Mouse (Mus musculus) heart, postnatal 4 days (tissue): ENCODE data around the gene Mindy3. TPM values are rescaled to one million over a fixed set of nuclear protein-coding genes. Genes with fewer than 3 reads are reported as not detected.
A peak's percentile ranks its signal among the peaks of the same experiment; 100 is the strongest.
"Not testable (repeated sequence)": the region's sequence is repeated elsewhere in the genome, so short reads cannot be mapped to it uniquely, and the experiment has no call there.

Experiments used
- DNase-seq: peaks from one replicate; pipeline ENCODE4 v3.0.0; 2021
- total RNA-seq, 2 experiments: library from RNA; stranded (reverse); gene quantifications; 2 replicates each; pipeline ENCODE4 v1.2.3; 2021

The Mindy3 gene
- total RNA-seq, result 10 to 100 TPM; 29.4 to 29.5 TPM

GRCm38 (mm10) chr2:12419262-12419655, at the start of gene Mindy3:
Mindy3 (minus strand) TSS chr2:12419470.
- DNase-seq, result peak; percentile 94

GRCm38 (mm10) chr2:12459732-12460131, 40.5 kb upstream of the Mindy3 start:
- no peak for DNase-seq

GRCm38 (mm10) chr2:12450108-12450507, 30.8 kb upstream of the Mindy3 start:
- no peak for DNase-seq

DNA sequence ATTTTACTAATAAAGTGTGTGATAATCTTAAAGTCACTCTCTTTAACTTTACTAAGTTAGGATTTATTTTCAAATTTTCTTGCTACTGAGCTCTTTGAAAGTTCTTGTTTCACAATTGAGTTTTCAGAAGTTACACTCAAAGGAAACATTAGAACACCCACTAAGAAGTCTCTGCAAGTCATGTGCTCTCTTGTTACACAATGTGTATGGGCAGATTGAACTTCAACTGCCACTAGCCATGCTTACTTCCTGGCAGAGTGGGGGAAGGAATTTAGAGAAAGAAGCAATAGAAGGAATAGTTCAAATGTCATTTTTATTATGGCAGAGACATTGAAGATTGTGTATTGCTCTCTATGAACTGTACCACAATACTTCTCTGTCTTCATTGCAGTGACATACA, 20.9 kb upstream of the Mindy3 start:
- no peak for DNase-seq

DNA sequence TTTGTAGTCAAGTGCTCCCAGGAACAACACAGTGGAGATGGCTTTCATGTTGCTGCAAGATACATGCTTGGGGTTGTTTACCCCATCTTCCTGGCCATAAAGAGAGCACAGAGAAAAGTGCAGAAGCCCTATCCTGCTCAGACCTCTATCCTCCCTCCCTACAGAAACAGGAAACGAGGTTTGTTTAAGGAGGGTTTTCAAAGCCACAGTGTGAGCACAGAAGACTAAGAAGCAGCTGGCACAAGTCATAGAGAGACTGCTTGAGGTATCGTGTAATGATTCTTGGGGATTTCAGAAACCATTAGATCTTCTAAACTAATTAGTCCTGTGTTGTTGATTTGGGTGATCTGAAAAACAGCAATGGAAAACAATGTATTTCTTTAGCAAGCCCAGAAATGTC, 20.3 kb upstream of the Mindy3 start:
- no peak for DNase-seq

DNA sequence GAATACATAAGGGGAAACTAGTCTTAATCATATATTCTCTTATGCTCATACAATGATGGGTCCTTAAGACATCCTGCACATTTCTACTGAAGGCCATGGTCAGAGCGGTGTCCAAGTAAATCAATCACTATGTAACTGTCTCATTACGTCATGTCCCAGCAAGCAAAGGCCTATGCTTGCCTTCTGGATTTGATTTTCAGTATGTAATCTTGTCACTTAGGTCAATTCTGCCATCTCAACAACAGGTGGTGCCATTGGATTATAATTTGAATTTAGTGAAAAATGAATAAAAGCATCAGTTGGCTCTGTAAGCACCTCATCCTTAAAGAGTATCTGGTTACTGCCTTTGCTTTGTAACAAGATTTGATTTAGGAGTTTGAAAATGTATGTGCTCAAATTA, 18.9 kb upstream of the Mindy3 start:
- no peak for DNase-seq

DNA sequence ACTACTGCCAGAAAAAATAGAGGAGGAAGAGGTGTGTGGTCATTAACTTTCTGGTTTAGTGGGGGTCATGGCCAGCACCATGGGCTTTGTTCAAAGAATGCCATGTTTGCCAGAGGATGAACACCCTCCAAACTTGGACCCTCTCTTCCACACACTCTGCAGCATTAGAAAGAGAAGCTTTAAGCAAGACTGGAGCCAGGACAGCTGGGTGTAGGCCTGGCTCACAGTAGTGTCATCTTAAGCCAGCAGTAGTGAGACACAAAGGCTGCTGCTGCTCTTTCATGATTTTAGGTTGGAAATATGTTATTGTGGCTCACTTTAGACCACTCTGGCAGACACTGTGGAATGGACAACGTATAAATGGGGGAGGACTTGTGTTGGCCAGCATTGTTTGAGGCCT, 12.8 kb upstream of the Mindy3 start:
- DNase-seq, result peak; percentile 17

- DNase-seq, result no peak
Measured at GRCm38 (mm10) chr2:12424374-12424773, 5.1 kb upstream of the Mindy3 start.

DNA sequence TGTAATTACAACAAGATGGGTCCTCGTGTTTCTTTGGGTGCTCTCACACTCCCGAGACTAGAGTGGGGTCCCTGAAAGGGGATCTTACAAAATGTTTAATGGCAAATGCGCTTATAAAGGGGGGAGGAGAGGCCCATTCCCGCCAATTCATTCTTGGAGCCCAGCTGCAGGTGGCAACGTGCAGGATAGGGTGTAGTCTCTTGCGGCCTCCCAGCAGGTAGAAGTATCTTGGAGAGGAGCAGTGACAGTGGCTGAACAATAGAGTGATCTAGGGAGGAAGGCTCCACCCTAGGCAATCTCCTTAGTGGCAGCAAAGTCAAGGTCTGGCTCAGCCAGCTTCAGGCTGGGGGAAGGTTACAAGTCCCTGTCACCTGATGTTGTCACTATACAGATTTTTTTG, 4.2 kb upstream of the Mindy3 start:
- not testable (repeated sequence) for DNase-seq

- DNase-seq, result no peak
Measured at GRCm38 (mm10) chr2:12418534-12419261, 572 bp downstream of the Mindy3 start.

DNA sequence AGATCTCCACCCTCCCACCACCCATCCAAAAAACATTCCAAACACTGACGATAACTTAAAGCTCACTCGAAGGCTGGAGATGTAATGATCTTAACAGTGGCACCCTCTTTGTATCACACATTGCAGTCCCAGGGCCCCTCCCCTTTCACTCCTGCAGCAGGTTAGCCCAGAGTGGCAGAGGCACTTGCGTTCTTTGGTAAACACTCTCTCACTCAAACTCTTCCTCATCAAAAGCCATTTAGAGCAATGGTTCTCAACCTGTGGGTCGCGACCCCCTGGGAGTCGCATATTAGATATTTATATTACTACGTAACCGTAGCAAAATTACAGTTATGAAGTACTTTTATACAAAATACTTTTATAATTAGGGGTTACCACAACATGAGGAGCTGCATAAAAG, 1.1 kb downstream of the Mindy3 start:
- no peak for DNase-seq

DNA sequence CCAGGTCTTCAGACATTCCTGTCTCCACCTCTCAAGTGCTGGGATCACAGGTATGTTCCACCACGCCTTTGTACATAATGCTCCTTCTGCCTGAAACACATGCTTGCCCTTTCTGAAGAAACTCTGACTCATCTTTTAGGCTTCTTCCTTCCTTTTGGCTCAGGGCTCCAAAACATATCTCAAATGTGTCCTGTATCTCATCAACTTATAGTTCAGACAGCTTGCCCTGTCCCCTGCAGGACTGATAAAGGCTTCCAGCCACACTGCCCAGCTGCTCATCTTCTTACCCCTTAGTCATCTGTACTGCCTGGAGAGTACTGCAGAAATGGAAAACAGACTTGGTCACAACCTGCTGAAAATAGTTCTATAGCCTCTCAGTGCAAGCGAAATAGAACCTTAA, 7.0 kb downstream of the Mindy3 start:
- no peak for DNase-seq

- DNase-seq, result no peak
Measured at GRCm38 (mm10) chr2:12411129-12411528, 8.1 kb downstream of the Mindy3 start.

GRCm38 (mm10) chr2:12406737-12407136, 12.5 kb downstream of the Mindy3 start:
- DNase-seq, result no peak

DNA sequence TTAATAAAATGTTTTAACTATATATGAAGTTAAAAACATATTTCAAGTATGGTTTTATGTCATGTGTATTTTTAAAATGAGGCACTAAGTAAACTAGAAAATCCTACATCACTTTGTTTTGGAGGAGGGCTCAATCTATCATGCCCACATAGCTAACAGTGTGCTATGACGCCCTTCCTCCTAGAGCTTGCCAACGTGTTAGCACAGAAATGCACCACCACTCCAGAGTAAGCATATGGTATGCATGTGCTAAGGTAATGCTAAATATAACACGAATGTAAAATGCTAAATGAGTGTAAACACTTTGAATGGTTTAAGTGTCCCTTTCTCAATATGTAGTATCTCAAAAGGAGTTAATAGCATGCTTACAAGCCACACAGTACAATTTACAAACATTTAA, 16.8 kb downstream of the Mindy3 start:
- DNase-seq, result no peak

GRCm38 (mm10) chr2:12401137-12401536, 18.1 kb downstream of the Mindy3 start:
- DNase-seq, result no peak

GRCm38 (mm10) chr2:12389028-12389427, 30.2 kb downstream of the Mindy3 start:
- DNase-seq, result peak; percentile 52

DNA sequence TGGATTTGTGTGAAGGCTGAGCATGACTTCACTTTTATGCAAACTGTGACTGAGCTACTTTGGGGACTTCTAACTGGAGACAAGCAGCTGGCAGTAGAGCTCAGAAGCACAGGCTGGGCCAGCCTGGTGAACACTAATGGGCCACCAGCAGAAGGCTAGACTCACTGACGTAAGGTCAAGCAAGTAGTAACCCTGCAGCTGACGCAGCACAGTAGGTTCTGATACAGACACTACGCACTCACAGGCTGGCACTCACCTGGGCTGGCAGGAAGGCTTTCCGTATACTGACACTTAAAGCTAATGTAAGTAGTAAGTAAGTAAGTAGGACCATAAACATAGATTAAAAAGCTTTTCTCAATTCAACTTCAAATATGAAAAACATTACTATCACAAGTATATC, 30.7 kb downstream of the Mindy3 start:
- no peak for DNase-seq

DNA sequence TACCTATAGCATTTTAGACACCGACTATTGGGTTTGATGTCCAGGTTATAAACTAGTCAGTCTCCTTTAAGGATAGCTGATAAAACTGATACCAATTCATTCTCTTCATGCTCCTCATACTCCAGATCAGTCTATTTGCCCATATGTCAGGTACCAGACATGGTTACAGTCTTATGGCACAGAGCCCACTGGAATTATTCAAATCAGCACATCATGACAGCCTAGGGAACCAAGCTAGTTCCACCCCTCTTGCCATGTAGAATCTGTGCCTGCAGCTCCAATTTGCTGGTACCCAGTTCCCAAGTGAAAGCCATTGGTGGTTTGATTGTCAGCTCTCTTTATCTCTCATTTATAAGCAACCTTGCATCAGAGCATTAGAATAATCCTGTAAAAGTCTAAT, 34.9 kb downstream of the Mindy3 start:
- no peak for DNase-seq

DNA sequence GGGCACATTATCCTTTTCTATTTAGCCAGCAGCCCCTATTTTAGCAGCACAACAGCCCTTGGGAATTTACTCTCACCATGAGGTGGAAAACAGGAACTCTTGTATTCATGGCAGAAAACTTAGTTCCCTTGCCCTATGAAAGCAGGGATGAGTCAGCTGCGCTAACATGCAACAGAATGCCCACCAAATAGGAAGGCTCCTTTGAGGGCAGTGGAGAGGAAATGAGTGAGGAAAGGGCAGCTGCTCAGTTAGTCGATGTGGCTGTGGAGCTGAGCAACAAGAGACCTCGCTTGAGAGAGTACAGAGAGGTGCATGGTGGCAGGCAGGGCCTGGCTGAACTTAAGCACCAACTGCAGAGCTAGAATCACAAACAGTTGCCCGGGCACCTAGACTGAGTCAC, 36.6 kb downstream of the Mindy3 start:
- DNase-seq, result no peak

DNA sequence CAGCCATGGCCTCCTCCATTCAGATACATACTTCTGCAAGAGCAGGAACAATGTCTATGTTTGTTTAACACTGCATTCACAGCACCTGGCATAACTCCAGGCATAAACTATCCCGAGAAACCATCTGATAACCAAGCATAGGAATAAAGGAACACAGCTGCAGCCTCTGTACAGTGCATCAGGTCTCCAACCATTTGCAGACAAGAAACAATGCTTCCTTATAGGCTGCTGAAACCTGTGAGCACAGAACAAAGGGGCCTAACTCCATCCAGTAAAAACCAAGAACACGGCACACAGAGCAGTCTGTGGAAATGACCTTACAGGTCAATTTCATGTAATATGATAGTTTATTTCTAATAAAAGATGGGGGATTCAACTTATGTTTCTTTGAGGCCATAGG, 39.0 kb downstream of the Mindy3 start:
- no peak for DNase-seq

- no peak for DNase-seq
Measured at GRCm38 (mm10) chr2:12378591-12378990, 40.7 kb downstream of the Mindy3 start.

- DNase-seq, result no peak
Measured at GRCm38 (mm10) chr2:12377024-12377423, 42.2 kb downstream of the Mindy3 start.

DNA sequence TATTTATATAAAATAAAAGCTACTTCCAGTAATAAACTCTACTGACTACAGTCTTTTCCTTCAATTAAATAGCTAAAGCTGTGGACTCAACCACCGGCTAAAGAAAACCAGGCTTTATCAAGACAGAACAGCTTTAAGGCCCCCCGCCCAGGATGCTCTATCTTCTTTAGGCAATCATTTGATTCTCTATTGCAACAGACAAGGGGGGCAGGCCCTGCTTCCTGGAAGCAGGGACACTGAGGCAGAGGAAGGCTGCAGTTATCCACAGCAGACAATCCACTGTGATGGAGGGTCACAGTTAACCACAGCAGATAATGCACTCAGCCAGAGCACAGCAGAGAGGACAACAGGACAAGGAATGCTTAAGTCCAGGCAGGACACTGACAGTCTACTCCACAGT, 46.4 kb downstream of the Mindy3 start:
- DNase-seq, result no peak

DNA sequence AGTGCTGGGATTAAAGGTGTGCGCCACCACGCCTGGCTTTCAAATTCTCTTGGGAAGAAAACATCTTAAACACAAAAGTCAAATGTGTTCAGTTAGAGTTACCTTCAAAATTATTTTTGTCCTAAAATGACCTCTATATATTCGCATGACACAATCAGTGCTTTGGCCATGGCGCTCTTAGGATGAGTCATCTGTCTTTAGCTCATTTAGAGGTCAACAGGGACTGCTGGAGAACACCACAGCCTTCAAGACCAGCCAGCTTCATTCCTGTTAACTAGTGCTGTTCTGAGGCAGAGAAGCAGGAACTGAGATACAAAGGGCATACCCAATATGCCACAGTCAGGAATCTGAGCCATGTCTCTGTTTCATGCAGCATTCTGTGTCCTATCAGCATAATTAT, 47.9 kb downstream of the Mindy3 start:
- no peak for DNase-seq
